Mouse (Mus musculus): ENCODE measurements around the gene Gm28036.

The Gm28036 gene

GRCm38 (mm10) chr2:156087391-156088110 is 39.3 kb downstream of the Gm28036 start:
- no peak for DNase-seq (ENCODE audit: low read depth in 1 of 2, low spot score in 2 of 2)

- no peak for DNase-seq (ENCODE audit: low read depth in 1 of 2, low spot score in 2 of 2)
These were observed 42.4 kb downstream of the Gm28036 start for GRCm38 (mm10) chr2:156084541-156084940.

GRCm38 (mm10) chr2:156080391-156080790 is 46.5 kb downstream of the Gm28036 start:
- no peak for DNase-seq (ENCODE audit: low read depth in 1 of 2, low spot score in 2 of 2)

GRCm38 (mm10) chr2:156079674-156080073 is 47.2 kb downstream of the Gm28036 start:
- DNase-seq (ENCODE audit: low read depth in 1 of 2, low spot score in 2 of 2), result no peak

- DNase-seq (ENCODE audit: low read depth in 1 of 2, low spot score in 2 of 2), result no peak
These were observed 47.7 kb downstream of the Gm28036 start for GRCm38 (mm10) chr2:156079183-156079560.

DNA sequence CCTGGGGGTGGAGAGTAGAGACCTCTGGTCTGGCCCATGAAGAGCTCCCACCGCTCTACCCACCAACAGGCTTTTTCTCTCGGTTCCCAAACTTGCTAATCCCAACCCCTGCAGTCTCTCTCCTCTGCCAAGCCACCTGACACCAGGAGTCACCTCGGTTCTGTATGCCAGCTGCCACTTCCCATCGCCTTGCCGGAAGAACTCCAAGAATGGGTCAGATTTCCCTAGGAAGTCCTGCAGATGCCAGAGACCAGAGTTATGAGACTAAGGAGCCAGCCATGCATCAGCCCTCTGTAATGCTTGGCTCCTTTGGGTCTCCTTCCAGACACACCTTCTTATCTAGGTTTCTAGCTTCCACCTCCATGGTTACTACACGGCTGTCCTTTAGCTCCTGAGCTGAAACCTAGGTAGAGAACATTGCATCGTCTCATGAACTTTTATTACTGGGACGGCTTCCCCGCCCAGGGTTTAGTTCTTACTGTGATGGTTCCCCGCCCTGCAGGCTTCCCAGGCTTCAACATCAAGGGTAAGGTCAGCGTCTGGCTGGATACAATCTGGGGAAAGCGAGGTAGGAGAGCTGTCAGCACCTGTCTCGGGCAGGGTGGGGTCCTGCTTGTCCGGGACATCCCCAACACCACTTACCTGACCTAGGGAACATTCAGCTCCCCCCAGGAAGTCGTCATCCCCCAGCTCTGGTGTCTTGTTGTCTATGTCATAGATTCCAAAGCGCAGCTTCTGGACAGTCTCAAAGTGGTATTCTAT is 48.3 kb downstream of the Gm28036 start:
- DNase-seq (ENCODE audit: low read depth in 1 of 2, low spot score in 2 of 2), result no peak

DNA sequence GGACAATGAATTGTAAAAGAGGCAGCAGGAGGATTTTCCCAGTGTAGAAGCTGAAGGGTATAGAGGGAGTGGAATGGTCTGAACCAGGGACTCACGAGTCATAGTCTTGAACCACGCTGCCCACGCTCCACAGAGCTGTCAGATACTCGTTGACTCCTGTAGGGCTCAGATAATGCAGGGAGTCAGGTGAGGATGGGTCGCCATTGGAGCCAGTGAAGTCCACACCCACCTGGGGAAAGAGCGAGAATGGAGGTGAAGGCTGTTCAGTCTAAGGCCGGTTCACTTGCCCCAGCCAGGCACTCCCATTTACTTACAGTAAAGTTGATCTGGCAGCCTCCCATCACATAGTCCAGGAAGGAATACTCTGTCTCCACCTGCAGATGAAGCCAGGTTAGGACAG is 49.4 kb downstream of the Gm28036 start:
- no peak for DNase-seq (ENCODE audit: low read depth in 1 of 2, low spot score in 2 of 2)

- DNase-seq (ENCODE audit: low read depth in 1 of 2, low spot score in 2 of 2), result no peak
These were observed 53.2 kb downstream of the Gm28036 start for GRCm38 (mm10) chr2:156073725-156074124.

GRCm38 (mm10) chr2:156071236-156071635 is 55.7 kb downstream of the Gm28036 start:
- no peak for DNase-seq (ENCODE audit: low read depth in 1 of 2, low spot score in 2 of 2)

DNA sequence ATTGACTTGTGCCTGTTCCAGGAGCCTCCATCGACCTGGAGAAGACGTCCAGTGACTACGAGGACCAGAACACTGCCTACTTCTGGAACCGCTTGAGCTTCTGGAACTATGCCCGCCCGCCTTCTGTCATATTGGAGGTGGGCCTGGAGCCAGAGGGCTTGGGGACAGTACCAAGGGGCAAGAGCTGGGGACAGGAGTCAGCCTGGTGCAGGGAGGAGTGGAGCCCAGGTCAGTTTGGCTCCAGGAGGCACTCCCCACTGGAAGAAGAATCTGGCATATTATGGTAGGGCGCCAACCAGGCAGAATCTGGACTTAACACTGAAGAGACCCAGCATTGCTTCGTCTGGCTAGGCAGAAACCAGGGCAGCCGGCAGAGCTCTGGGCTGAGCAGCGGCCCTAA is 59.0 kb downstream of the Gm28036 start:
- no peak for DNase-seq (ENCODE audit: low read depth in 1 of 2, low spot score in 2 of 2)

DNA sequence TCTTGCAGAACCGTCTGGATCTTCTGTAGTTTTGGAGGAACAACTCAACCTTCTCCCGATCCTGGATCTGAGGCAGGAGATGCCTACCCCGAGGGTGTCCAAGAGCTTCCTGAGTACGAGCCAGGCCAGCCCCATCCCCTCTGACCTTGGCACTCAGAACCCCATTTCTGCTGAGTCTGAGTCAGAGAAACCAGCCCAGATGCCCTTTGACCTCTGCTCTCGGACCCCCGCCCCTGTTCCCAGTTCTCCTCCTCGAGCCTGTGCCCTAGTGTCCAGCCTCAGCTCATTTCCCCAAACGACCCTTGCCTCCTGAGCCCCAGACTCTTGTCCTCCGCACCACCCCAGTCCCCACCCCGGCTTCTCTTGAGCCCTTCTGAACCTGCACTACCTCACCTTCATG is 60.8 kb downstream of the Gm28036 start:
- DNase-seq (ENCODE audit: low read depth in 1 of 2, low spot score in 2 of 2), result no peak

- peak; percentile 8 to 56 for DNase-seq (ENCODE audit: low read depth in 1 of 2, low spot score in 2 of 2)
These were observed 61.5 kb downstream of the Gm28036 start, which contains the start of gene Spag4 for GRCm38 (mm10) chr2:156065099-156066041. Spag4 (plus strand) TSS chr2:156065175.

DNA sequence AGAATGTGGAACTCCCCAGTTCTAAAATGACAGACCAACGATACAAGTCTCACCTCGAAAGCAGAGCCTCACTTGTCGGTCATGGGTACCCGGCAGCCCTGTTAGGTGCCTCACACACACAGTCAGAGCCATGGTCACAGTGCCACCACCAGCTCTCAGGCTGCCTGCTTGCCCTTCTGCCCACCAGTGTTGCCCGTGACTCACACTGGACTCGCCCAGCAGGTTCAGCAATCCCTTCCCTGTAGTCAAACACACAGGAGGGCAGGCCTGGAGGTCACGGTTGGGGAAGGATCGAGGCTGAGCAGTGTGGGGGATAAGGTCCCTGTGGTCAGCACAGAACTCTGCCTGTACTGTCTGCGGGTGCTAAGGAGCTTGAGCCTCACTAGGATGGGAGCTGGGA is 74.1 kb downstream of the Gm28036 start, which contains the start of gene Fer1l4:
Fer1l4 (minus strand) TSS at position 132 of the 400 bp plus-strand sequence.
- no peak for DNase-seq (ENCODE audit: low read depth in 1 of 2, low spot score in 2 of 2)

DNA sequence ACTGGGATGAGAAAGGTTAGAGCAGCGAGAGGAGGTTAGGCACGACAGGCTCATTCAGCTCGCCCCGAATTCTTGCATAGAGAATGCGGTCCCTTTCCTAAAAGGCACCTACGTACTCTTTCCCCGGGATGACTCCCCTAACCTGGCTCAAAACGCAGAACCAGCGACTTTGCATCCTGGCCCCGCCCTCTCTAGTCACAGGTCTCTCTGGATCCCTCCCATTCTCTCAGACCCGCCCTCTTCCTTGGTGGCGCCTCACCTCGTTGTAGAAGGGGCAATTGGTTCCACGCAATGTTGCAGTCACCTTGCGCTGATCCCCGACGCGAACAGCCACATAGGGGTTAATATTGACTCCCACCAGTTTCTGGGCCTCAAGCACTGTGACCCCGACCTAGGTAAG is 79.0 kb downstream of the Gm28036 start:
- no peak for DNase-seq (ENCODE audit: low read depth in 1 of 2, low spot score in 2 of 2)

- DNase-seq (ENCODE audit: low read depth in 1 of 2, low spot score in 2 of 2), result no peak
These were observed 84.0 kb downstream of the Gm28036 start for GRCm38 (mm10) chr2:156042903-156043302.

DNA sequence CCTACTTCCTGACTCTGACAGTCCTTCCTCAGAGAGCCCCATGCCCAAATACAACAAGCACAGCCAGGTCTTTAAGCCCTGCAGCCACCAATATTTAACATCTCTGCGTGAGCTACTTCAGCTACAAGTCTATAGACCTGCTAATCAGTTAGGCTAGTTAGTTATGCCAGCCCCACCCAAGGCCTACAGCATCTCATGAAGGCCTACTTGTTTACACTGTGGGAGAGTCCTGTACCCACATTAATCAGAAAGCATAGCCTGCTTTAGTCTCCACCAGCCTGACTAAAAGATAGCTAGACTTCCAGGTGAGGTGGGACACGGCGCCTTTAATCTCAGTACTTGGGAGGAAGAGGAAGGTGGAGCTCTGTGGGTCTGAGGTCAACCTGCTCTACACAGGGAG is 87.5 kb downstream of the Gm28036 start:
- DNase-seq (ENCODE audit: low read depth in 1 of 2, low spot score in 2 of 2), result no peak

DNA sequence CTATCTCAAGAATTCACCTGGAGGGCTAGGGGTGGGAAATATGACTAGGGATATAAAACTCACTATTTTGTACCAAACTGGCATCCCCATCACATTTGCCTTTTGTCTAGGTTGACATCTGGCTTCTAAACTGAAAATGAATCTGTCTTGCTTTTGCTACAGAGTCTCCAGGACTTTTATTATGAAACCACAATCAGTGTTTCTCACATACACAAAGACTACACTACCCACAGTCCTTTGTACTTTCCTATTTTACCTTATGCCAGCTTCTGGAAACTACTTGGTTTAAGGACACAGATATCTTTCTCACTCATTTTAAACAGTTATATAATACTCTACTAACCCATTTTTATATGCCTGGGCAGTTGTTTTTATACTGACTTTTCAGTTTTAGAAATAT is 101.4 kb downstream of the Gm28036 start:
- DNase-seq (ENCODE audit: low read depth in 1 of 2, low spot score in 2 of 2), result no peak

Measured in monocyte, adult 2 months (primary cell).